Mouse (Mus musculus) hematopoietic stem cell, adult 5-6 weeks (primary cell): ENCODE measurements at regions not wholly inside any gene's neighbourhood (a gene's known extent, or its start where the extent isn't known, plus 50 kb on each side); places are given as distances from the start of the nearest gene placed in this dataset.

Source experiments
- ATAC-seq, 2 experiments: fragments of 125-278 bp in 1 of 2; replicated peaks in 1 of 2; 2 replicates each; pipeline ENCODE4 v1.8.0; 2016 to 2017; ENCODE audit warnings: inconsistent platforms in 2 of 2, mild to moderate bottlenecking in 2 of 2, moderate number of reproducible peaks in 2 of 2, low read depth in 1 of 2, moderate TSS enrichment in 1 of 2; ENCODE audit not compliant: low FRiP score in 2 of 2, poor library complexity in 2 of 2, severe bottlenecking in 2 of 2, insufficient read depth in 1 of 2, low TSS enrichment in 1 of 2

DNA sequence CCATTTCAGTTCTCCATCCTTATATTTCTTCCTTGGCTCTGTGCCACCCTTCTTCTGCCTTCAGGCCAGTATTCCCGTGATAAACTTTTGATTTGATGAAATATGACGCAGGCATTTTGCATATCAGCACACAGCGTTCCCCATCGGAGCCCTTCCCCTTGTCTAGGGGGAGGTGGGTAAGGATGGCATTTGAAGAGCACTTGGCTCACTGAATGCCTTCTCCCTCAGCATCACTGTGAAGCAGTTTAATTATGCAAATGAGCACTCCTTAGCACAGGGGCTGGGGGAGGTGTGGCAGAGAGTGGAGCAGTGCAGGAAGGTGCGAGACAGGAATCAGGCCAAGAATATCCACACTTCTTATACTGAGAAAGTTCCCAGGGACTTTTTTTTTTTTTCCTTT is 452.1 kb downstream of the Gm21750 start:
- no peak for ATAC-seq

DNA sequence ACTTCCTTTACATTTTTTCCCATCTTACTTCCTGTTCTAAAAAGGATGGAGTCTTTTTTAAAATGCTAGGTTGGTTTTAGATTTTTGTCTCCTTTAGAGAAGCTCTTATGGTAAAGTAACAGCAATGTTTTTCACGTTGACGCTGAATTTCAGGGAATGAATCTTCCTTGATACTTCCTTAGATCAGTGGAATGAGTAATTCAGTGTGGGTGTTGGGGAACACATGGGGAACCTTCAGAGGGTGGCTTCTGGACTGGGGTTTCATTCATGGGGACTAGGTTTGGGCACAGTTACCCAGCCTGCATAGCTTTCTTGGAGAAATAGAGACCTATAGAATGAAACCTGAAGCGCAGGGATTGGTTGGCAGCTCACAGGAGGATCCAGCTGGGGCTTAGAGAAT is 452.5 kb downstream of the Gm21750 start:
- no peak for ATAC-seq

DNA sequence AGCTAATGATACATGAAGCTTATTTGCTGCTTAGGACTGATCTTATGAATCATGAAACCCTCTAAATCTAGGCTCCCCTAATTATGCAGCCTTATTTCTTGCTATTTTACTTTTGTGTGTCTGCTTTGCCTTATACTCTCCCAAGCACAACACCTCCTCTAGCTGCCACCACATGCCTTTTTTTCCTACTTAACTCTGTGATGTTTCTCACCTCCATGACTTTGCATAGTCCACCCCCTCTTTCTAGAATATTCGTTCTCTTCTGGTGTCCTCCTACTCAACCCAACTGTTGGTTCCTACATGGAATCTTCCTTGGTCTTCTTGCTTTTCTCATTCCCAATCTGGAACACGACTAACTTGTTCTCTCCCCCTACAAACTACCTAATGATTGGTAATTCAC is 456.7 kb downstream of the Gm21750 start:
- ATAC-seq, result no peak

DNA sequence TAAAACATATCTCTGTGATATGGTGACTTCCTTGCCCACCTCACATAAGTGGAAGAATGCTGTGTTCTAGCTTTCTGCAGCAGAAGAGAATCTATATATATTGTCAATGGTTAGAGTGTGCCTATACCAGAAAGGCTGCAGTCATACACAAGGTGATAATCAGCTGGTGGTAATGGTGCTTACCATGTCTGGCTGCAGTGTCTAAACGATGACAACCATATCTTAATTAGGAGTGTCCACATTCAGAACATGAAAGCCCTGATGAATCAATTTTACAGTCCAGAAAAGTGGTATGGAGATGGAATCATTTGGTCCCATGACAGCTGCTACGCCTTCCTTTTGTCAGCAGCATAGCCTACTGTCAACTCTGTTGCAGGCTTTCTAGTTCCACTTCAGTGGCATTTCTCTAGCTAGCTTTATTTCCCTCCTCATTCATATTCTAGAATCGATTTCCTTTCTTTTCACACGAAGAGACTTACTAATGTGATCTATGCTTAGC is 484.2 kb downstream of the Gm21750 start:
- no peak for ATAC-seq

DNA sequence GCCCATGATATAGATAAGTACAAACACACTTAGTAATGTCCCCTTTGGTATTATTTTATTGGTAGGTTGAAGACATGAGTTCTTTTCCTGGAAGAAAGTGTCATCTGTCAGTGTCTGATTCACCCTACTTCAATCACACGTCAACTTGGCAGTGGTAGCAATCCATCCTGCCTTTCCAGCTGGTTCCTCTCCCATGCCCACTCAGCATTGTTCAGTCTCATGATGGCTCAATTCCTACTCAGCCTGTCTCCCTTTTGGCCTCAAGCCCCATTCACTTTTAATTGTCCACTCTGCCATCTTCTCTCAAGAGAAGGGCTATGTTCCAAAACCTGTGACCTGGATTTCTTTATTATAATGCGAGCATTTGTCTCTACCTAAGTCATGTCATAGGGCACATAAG is 474.4 kb upstream of the Htr2a start:
- no peak for ATAC-seq

DNA sequence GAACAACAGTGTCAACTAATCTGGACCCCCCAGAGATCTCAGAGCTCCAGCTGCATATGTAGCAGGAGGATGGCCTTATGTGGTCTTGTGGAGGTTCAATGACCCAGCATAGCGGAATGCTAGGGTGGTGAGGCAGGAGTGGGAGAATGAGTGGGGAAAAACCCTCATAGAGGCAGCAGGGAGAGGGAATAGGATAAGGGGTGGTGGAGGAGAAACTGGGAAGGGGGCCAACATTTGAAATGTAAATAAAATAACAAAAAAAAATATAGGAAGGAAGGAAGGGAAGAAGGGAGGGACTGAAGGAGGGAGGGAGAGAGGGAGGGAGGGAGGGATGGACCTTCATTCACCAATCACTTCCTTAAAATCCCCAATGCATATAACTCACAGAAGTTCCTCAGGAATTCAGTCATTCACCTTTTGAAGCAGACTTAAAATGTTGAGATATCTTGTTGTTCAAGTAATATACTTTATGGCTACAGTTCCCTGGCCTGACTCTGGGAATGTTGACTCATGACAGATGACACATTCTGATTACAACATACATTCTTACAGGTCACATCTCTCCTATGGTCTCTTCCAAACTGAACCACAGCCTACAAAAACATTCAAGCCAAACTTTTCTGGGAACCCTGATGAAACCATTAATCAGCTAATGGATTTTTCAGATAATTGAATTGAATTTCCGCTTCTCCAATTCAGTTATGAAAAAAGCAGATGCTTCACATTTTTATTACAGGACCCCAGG is 471.3 kb upstream of the Htr2a start:
- ATAC-seq, result no peak

DNA sequence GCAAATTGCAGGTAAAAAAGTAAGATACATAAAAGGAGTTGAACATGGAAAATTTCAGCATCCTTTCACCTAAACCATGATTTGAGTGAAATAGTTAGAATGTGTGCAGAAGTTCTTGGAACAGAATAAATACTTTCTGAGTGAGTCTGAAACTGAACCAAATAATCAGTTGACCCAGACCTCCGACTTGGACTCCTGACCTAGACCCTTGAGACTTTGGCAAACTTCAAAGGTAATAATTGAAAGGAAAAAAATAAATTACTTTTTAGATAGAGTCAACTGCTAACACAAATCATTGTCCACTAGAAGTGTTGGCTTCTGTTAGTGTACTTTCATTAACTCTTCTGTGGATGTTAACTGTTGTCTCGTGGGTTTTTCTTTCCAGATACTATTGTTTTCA is 460.6 kb upstream of the Htr2a start:
- no peak for ATAC-seq

DNA sequence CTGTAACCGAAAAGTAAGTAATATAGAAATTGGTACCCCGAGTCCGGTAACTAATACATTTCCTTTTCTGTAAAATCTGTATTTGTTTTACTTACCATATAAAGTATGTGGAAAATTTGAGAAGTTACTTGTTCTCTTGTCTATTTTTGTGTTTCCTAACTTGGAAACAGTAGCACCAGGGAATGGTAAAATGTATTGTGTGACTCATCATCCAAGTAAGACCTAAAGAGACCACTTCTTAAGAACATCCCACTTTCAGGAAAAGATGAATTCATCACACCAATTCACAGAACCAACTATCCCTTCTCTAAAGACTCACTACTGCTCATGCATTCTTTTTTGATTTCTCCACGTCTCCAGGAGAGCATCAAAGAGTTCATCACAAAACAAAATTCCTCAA is 457.6 kb upstream of the Htr2a start:
- no peak for ATAC-seq

DNA sequence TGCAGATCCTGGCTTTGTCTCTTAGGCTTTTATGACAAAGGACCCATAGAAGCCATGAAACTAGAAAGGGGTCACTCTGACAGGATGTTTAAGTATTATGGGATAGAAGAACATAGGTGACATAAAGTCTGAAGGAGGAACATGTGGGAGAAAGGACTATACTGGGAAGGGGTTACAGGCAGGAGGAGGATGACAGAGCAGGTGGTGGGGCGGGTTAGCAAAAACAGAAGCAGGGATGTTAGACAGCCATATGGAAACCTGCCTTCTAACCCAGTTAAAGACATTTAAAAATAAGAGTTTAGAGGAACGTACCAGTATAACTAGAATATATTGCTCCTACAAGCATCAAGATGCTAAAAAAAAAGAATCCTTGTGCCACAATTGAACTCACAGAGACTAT is 438.9 kb upstream of the Htr2a start:
- ATAC-seq, result no peak

DNA sequence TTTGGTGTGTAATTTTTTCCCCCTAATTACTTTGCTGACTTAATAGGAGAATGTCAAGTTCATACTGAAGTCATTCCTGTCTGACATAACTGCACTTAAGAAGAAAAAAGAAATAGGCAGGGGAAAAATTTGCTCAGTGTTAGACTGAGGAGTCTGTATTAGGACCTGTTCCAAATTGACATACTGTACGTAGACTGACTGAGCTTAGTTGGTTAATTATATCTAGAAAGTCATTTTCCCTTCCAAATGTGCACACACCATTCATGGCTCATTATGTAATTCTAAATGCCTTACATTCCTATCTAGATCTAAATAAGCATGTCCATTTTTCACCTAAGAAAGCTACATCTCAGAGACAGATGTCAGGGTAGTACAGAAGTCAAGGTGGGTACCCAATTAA is 435.6 kb upstream of the Htr2a start:
- no peak for ATAC-seq

DNA sequence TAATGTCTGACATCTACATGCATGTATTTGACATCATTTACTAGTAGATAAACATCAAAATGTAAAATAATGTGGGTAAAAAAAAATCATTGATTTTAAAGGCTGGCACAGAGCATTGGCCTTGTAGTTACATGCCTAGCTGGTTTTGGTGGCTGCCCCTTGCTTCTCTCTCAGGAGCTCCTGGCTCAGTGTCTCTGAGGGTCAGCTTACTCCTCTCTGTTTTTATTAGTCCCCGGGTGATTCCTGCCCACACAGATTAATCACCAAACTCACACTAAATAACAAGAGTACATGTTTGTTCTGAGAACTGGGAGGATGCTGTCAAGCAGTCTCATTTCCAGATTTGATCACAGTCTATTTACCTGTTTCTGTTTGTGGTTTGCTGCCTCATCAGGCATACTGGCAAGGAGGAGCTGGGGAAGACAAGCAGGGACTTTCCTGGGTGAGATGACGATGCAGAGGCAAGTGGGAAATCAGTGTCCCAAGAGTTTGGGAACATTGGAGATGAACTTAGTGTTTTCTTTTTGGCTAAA is 422.7 kb upstream of the Htr2a start:
- ATAC-seq, result no peak

DNA sequence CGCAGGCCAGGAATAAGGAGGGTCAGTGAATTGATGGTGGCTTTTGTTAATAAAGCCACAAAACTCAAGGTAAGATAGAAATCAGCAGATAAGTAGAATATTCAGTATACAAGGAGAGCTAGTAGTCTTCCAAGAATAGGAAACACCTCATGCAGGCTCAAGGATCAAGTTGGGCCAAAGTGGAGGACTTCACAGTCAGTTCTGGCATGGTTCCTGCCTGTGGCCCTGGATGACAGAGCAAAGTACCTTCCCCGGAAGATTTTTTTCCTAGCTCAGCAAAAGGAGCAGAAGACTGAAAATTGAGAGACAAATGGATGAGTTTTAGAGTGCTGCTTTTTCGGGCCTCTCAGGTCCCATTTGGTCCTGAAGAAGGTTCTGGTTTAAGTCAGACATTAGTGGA is 420.9 kb upstream of the Htr2a start:
- no peak for ATAC-seq

DNA sequence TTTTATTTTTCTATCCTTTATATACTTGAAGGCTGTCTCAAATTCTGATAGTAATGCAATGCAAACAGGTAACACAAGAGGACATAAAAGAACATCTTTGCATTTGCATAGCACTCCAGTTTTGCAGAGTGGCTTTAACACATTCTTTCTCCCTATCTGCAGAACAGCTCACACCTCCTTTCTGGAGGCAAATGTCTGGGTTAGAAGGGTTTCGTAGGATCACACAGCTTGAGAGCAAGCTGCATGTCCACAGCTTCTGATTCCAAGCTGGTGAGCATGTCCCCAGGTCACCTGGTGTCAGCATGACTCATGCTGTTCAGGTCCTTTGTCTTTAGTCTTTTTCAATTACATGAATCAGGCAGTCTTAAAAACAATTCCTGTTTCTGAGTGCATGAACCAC is 418.5 kb upstream of the Htr2a start:
- ATAC-seq, result no peak

DNA sequence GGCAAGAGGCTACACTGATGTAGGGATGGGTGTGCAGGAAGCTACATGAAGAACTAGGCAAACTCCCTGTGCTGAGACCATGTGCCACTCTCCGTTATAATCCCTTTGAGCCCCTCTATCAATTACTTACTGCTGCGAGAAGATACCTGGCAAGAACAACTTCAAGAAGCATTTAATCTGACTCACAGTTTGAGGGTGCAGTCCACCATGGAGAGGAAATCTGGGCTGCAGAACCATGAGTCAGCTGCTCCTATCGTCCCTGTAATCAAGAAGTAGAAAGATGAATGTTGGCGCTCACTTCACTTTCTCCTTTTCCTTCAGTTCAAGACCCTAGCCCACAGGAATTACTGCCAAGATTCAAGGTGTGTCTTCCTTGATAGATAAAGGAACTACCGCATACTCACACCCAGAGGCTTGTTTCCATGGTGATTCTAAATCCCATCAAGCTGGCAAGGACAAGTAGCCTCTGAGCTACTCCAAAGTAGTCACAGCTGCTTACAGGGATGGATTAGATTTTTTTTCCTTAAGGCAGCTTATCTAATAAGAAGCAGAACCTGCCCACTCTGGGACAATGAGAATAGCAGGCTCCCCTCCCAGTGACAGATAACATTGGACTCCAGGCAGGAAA is 411.0 kb upstream of the Htr2a start:
- ATAC-seq, result no peak; a peak in 1 of 4 replicates

DNA sequence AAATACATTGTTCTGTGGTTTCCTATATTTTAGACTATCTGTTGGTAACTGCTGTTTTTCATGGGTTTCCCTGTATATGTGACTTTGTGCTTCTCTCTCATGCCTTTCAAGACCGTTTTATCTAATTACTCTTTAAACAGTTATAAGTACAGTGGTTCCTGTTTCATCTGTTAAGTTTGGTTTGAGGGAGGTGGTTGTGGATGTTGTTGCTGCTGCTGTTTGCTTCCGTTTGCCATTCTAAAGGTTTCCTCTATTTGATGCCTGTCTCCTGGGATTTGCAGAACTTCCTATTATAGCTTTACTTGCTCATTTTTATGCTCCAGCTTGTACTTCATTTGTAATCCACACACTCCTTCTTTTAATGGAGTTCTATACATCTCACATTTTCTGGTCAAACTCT is 400.4 kb upstream of the Htr2a start:
- peak; percentile 69 to 82 for ATAC-seq

DNA sequence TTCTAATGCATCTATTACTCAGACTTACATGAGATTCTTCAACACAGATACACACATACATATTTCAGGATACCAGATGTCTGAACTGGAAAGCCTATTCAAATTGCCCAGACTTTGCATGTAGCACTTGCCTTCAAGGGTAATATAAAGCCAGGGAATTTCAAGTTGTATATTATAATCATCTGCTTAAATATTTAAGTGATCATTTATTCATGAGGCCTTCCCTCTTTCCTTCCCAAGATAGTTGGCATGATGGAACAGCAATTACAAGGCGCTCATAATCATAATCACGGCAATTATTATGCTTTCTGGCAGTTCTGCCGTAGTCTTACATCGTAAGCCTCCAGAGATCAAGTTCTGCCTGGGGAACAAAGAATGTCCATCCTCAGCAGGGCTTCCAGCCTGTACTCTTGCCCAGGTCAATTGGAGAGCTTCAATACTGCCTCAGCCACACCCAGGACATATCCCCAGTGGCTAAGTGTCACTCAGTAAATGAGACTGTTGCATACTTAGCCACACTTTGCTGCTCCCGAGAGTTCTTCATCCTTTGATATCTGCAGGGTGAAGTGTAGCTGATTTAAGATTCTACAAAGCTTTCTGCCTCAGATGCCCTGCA is 391.3 kb upstream of the Htr2a start:
- ATAC-seq, result no peak

DNA sequence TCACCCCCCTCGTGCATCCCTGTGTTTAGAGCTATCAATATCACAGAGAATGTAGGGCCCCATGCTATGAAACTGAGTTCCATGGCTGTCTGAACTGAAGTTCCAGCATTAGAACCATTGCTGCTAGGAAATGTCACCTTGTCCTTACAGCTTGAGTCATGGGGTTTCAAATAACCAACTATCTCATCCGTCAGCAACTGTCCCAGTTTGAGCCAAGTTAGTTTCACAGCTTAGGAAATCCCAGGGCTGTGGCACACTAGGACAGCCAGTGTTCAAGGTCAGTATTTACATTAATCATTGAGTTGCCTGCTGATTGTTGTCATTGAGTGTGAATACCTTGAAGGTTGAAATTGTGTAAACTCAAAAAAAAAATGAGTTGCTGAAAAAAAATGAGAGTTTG is 390.6 kb upstream of the Htr2a start:
- no peak for ATAC-seq
